Mouse (Mus musculus) heart, adult 2 months (tissue): ENCODE measurements at regions not wholly inside any gene's neighbourhood (a gene's known extent, or its start where the extent isn't known, plus 50 kb on each side); places are given as distances from the start of the nearest gene placed in this dataset.
A peak's percentile ranks its signal among the peaks of the same experiment; 100 is the strongest.

Source experiments
- DNase-seq, 2 experiments: peaks; one replicate each; pipeline ENCODE4 v3.0.0; 2021
- H3K27ac ChIP-seq: fragments of 200-600 bp; 2 replicates; pipeline ENCODE4 v1.8.1; 2022
- H3K27me3 ChIP-seq: fragments of 200-500 bp; 2 replicates; pipeline ENCODE4 v1.6.1; 2012; ENCODE audit warnings: mild to moderate bottlenecking, low read length, inconsistent platforms, mixed read lengths; ENCODE audit not compliant: control insufficient read depth, insufficient read depth
- H3K36me3 ChIP-seq: fragments of 200-500 bp; 2 replicates; pipeline ENCODE4 v1.6.1; 2012; ENCODE audit warnings: low read length, inconsistent platforms; ENCODE audit not compliant: control insufficient read depth, insufficient read depth
- H3K4me1 ChIP-seq: fragments of 200-500 bp; 2 replicates; pipeline ENCODE4 v1.6.1; 2011; ENCODE audit warnings: low read length; ENCODE audit not compliant: control insufficient read depth, insufficient read depth
- H3K4me3 ChIP-seq: fragments of 200-600 bp; 2 replicates; pipeline ENCODE4 v1.8.1; 2022
- H3K79me2 ChIP-seq: fragments of 200-500 bp; replicated peaks from 2 replicates; pipeline ENCODE4 v1.6.1; 2012; ENCODE audit warnings: mild to moderate bottlenecking, inconsistent platforms, low read length, moderate library complexity, mixed read lengths; ENCODE audit not compliant: control insufficient read depth, insufficient read depth
- H3K9ac ChIP-seq: fragments of 200-500 bp; 2 replicates; pipeline ENCODE4 v1.6.1; 2012; ENCODE audit warnings: low read depth, mild to moderate bottlenecking, control low read depth, inconsistent platforms, low read length, mixed read lengths
- CTCF ChIP-seq: fragments of 200-600 bp; IDR thresholded peaks from 2 replicates; pipeline ENCODE4 v1.8.1; 2022; ENCODE audit warnings: antibody characterized with exemption, mild to moderate bottlenecking, moderate library complexity
- EP300 ChIP-seq: fragments of 200-500 bp; IDR thresholded peaks from 2 replicates; pipeline ENCODE4 v1.6.1; 2011; ENCODE audit warnings: low read depth, low read length, control low read depth; ENCODE audit not compliant: insufficient read depth
- POLR2A ChIP-seq: fragments of 200-500 bp; IDR thresholded peaks from 2 replicates; pipeline ENCODE4 v1.6.1; 2011; ENCODE audit warnings: mild to moderate bottlenecking, low read depth, low read length, control low read depth; ENCODE audit not compliant: insufficient read depth
- WGBS: fragments of 180-500 bp; shearing (Covaris S2); methylation state at CpG from one replicate; pipeline ENCODE4 v1.1.7; 2018; 5-methylcytosine and 5-hydroxymethylcytosine counted together
- intact Hi-C: fragments of 180-260 bp; cut with DNase I; formaldehyde crosslinking; loops from one replicate; pipeline ENCODE4 v1.15.1; 2025

GRCm38 (mm10) chr10:21687484-21687883 lies 94.5 kb downstream of the 1700020N01Rik start:
- TF ChIP-seq CTCF, result no peak
- no peak for TF ChIP-seq POLR2A
- TF ChIP-seq EP300, result no peak
- no peak overlapping the region for H3K4me3 ChIP-seq
- no peak for DNase-seq
- no peak overlapping the region for H3K9ac ChIP-seq
- no peaks in the 10 kb centered on the region for H3K79me2 ChIP-seq
- peaks cover 2% of the 10 kb centered on the region; the same call in 1 of the 2 replicates for H3K36me3 ChIP-seq
- peaks cover 10% of the 10 kb centered on the region for H3K4me1 ChIP-seq
- no peak overlapping the region for H3K27ac ChIP-seq
- intact Hi-C loops, result no loop called here
- no peaks in the 10 kb centered on the region for H3K27me3 ChIP-seq
- 90% methylated on average over 7 of the region's 7 CpGs for WGBS

GRCm38 (mm10) chr10:21688513-21688912 lies 95.6 kb downstream of the 1700020N01Rik start:
- TF ChIP-seq CTCF (no peak), POLR2A (no peak), EP300 (no peak)
- no peak overlapping the region for H3K4me3 ChIP-seq
- H3K27ac ChIP-seq, result no peak overlapping the region
- intact Hi-C loops, result no loop called here
- H3K9ac ChIP-seq, result no peak overlapping the region
- 88% methylated on average over 7 of the region's 7 CpGs for WGBS
- H3K4me1 ChIP-seq, result peaks cover 10% of the 10 kb centered on the region
- DNase-seq, result no peak
- peaks cover 2% of the 10 kb centered on the region; the same call in 1 of the 2 replicates for H3K36me3 ChIP-seq
- no peaks in the 10 kb centered on the region for H3K27me3 ChIP-seq
- no peaks in the 10 kb centered on the region for H3K79me2 ChIP-seq

GRCm38 (mm10) chr10:21689847-21690269 lies 96.9 kb downstream of the 1700020N01Rik start:
- Histone ChIP-seq H3K4me3 (no peak overlapping the region), H3K27me3 (no peaks in the 10 kb centered on the region), H3K9ac (no peak overlapping the region), H3K4me1 (peaks cover 6% of the 10 kb centered on the region), H3K27ac (no peak overlapping the region), H3K79me2 (no peaks in the 10 kb centered on the region), H3K36me3 (peaks cover 2% of the 10 kb centered on the region; the same call in 1 of the 2 replicates)
- whole genome bisulfite sequencing, result 45% methylated on average over 9 of the region's 9 CpGs
- intact Hi-C loops, result no loop called here
- no peak for DNase-seq
- no peak for TF ChIP-seq CTCF
- no peak for TF ChIP-seq EP300
- TF ChIP-seq POLR2A, result no peak

GRCm38 (mm10) chr10:21695185-21695584 lies 102.2 kb downstream of the 1700020N01Rik start:
- intact Hi-C loops, result no loop called here

GRCm38 (mm10) chr10:21696671-21697070 lies 103.7 kb downstream of the 1700020N01Rik start:
- no peaks in the 10 kb centered on the region for H3K27me3 ChIP-seq
- no peak overlapping the region for H3K9ac ChIP-seq
- peaks cover 6% of the 10 kb centered on the region for H3K4me1 ChIP-seq
- H3K4me3 ChIP-seq, result no peak overlapping the region
- intact Hi-C loops, result no loop called here
- H3K27ac ChIP-seq, result no peak overlapping the region
- WGBS, result 74% methylated on average over 5 of the region's 5 CpGs
- peaks cover 3% of the 10 kb centered on the region; the same call in 1 of the 2 replicates for H3K36me3 ChIP-seq
- no peaks in the 10 kb centered on the region for H3K79me2 ChIP-seq
- no peak for TF ChIP-seq EP300
- no peak for TF ChIP-seq CTCF
- TF ChIP-seq POLR2A, result no peak
- DNase-seq, result no peak

More at GRCm38 (mm10) chr10:21695185-21695584, 102.2 kb downstream of the 1700020N01Rik start:
- H3K27ac ChIP-seq, result no peak overlapping the region
- no peaks in the 10 kb centered on the region; the same call in 1 of the 2 replicates for H3K4me1 ChIP-seq
- H3K9ac ChIP-seq, result no peak overlapping the region
- no peaks in the 10 kb centered on the region for H3K36me3 ChIP-seq
- WGBS, result 22% methylated on average over 5 of the region's 5 CpGs
- TF ChIP-seq POLR2A, result no peak
- TF ChIP-seq EP300, result no peak
- H3K4me3 ChIP-seq, result no peak overlapping the region
- no peaks in the 10 kb centered on the region for H3K79me2 ChIP-seq
- no peaks in the 10 kb centered on the region for H3K27me3 ChIP-seq
- DNase-seq, result no peak

GRCm38 (mm10) chr10:21701580-21701979 lies 108.6 kb downstream of the 1700020N01Rik start:
- H3K27ac ChIP-seq, result peak overlapping the region; percentile 57
- intact Hi-C loops, result loop anchor here (1.0 to 5.0 kb wide), 5 partner anchors 23 to 290 kb away; no protein-coding TSS in a partner anchor

More at GRCm38 (mm10) chr10:21701580-21701979, 108.6 kb downstream of the 1700020N01Rik start:
- Histone ChIP-seq H3K4me3 (no peak overlapping the region), H3K9ac (no peak overlapping the region), H3K36me3 (peaks cover 3% of the 10 kb centered on the region; the same call in 1 of the 2 replicates), H3K27me3 (no peaks in the 10 kb centered on the region), H3K79me2 (no peaks in the 10 kb centered on the region), H3K4me1 (peaks cover 8% of the 10 kb centered on the region)
- 23% methylated on average over 3 of the region's 3 CpGs for WGBS
- TF ChIP-seq EP300, result peak; percentile 86; the same call in 1 of the 2 replicates
- no peak for TF ChIP-seq CTCF
- TF ChIP-seq POLR2A, result 0 out of 2 replicates have a peak, but pooled peaks have one; percentile 11
- DNase-seq, result peak; percentile 29 to 43
